Mouse (Mus musculus) spleen, adult 2 months (tissue): ENCODE results near the gene Atp1b2.

Experiments used
- CTCF ChIP-seq: fragments of 200-500 bp; IDR thresholded peaks from 2 replicates; pipeline ENCODE4 v1.5.1; 2011; ENCODE audit warnings: mild to moderate bottlenecking, inconsistent platforms; ENCODE audit not compliant: insufficient read depth, insufficient read length, insufficient replicate concordance; ENCODE audit errors: extremely low read depth
- POLR2A ChIP-seq: fragments of 200-500 bp; IDR thresholded peaks from 2 replicates; pipeline ENCODE4 v1.6.1; 2011; ENCODE audit warnings: low read depth, low read length, inconsistent platforms

GRCm38 (mm10) chr11:69557381-69557958, 48.3 kb downstream of the Atp1b2 start:
- TF ChIP-seq CTCF (no peak), POLR2A (no peak)
